Mouse (Mus musculus) ES-Bruce4 (cell line): ENCODE data around the gene Rbms3.

Experiments used
- CTCF ChIP-seq: IDR thresholded peaks from one replicate; pipeline ENCODE4 v1.8.1; 2011; ENCODE audit warnings: low read depth, low read length
- POLR2A ChIP-seq: IDR thresholded peaks from one replicate; pipeline ENCODE4 v1.8.1; 2011; ENCODE audit warnings: low read length; ENCODE audit not compliant: insufficient read depth

GRCm38 (mm10) chr9:116821601-116822000, 808.1 kb downstream of the Rbms3 start:
- TF ChIP-seq CTCF (no peak), POLR2A (no peak)
